Mouse (Mus musculus) heart, embryonic 16.5 days (tissue): ENCODE results near the gene Olfr948. TPM values are rescaled to one million over a fixed set of nuclear protein-coding genes. Genes with fewer than 3 reads are reported as not detected.

Experiments
- ATAC-seq: fragments of 200-750 bp; cut with Nextera tagmentation; replicated peaks from 2 replicates; pipeline ENCODE4 v1.8.0; 2017; ENCODE audit warnings: moderate number of reproducible peaks; ENCODE audit not compliant: insufficient read depth, low FRiP score; ENCODE audit errors: extremely low read depth
- H3K27ac ChIP-seq: fragments of 300-500 bp; sonication (generic); 2 replicates; pipeline ENCODE4 v1.5.1; 2014; ENCODE audit warnings: mild to moderate bottlenecking, low read length, control low read depth, moderate library complexity
- H3K27me3 ChIP-seq: fragments of 300-500 bp; sonication (generic); 2 replicates; pipeline ENCODE4 v1.6.1; 2014; ENCODE audit warnings: low read length, mixed read lengths; ENCODE audit not compliant: control insufficient read depth, insufficient read depth
- H3K36me3 ChIP-seq: fragments of 300-500 bp; sonication (generic); 2 replicates; pipeline ENCODE4 v1.6.1; 2014; ENCODE audit not compliant: control insufficient read depth, insufficient read depth
- H3K4me1 ChIP-seq: fragments of 300-500 bp; sonication (generic); 2 replicates; pipeline ENCODE4 v1.6.1; 2014; ENCODE audit warnings: low read length, mixed read lengths; ENCODE audit not compliant: control insufficient read depth, insufficient read depth
- H3K4me2 ChIP-seq: fragments of 300-500 bp; sonication (generic); 2 replicates; pipeline ENCODE4 v1.6.1; 2014; ENCODE audit warnings: low read depth, mild to moderate bottlenecking, control low read depth, low read length
- H3K4me3 ChIP-seq: fragments of 300-500 bp; sonication (generic); 2 replicates; pipeline ENCODE4 v1.5.1; 2014; ENCODE audit warnings: mild to moderate bottlenecking, control low read depth, low read length
- H3K9ac ChIP-seq: fragments of 300-500 bp; sonication (generic); 2 replicates; pipeline ENCODE4 v1.6.1; 2014; ENCODE audit warnings: low read length, control low read depth
- H3K9me3 ChIP-seq: fragments of 300-500 bp; sonication (generic); replicated peaks from 2 replicates; pipeline ENCODE4 v1.6.1; 2016; ENCODE audit warnings: low read length; ENCODE audit not compliant: control insufficient read depth
- WGBS: fragments of 180-500 bp; shearing (Covaris S2); extraction: QIAGEN DNeasy Blood & Tissue Kit; methylation state at CpG from one replicate; pipeline ENCODE4 v1.1.7; 2014; 5-methylcytosine and 5-hydroxymethylcytosine counted together
- polyA plus RNA-seq: library from polyadenylated mRNA; unstranded; fragments of >200 nt; fragmentation: Nextera tagmentation; extraction: Ambion mirVana; gene quantifications from 2 replicates; pipeline ENCODE4 v1.2.1, GENCODE M21; 2015

Olfr948 gene
- polyA plus RNA-seq: not detected in 2 replicates

- no peak within 1 kb of the TSS for H3K4me3 ChIP-seq
- ATAC-seq: no peak
- H3K4me2 ChIP-seq: no peak within 1 kb of the TSS
- no peak within 1 kb of the TSS for H3K9ac ChIP-seq
- H3K4me1 ChIP-seq: no peaks in the 10 kb centered on the region
- no peaks in the 10 kb centered on the region for H3K27me3 ChIP-seq
- no peaks in the 10 kb centered on the region for H3K9me3 ChIP-seq
- no peaks in the 10 kb centered on the region for H3K36me3 ChIP-seq
- H3K27ac ChIP-seq: no peak within 1 kb of the TSS
These were observed at the start of gene Olfr948 for GRCm38 (mm10) chr9:39325945-39326344. TSS of gene Olfr948 (minus strand) at chr9:39326045.

GRCm38 (mm10) chr9:39287136-39287535, 38.7 kb downstream of the Olfr948 start:
- Histone ChIP-seq H3K4me3 (no peak overlapping the region), H3K9me3 (no peaks in the 10 kb centered on the region), H3K27me3 (no peaks in the 10 kb centered on the region), H3K4me1 (no peaks in the 10 kb centered on the region), H3K27ac (no peak overlapping the region), H3K36me3 (no peaks in the 10 kb centered on the region), H3K4me2 (no peak overlapping the region), H3K9ac (no peak overlapping the region)
- 62% methylated on average over 2 of the region's 2 CpGs for WGBS
- ATAC-seq: no peak

- Histone ChIP-seq H3K4me1 (no peaks in the 10 kb centered on the region), H3K4me3 (no peak within 1 kb of the TSS), H3K27me3 (no peaks in the 10 kb centered on the region), H3K27ac (no peak within 1 kb of the TSS), H3K9me3 (no peaks in the 10 kb centered on the region), H3K4me2 (no peak within 1 kb of the TSS), H3K9ac (no peak within 1 kb of the TSS), H3K36me3 (no peaks in the 10 kb centered on the region)
- ATAC-seq: no peak
- 80% methylated on average over 3 of the region's 3 CpGs for WGBS
These were observed 49.1 kb downstream of the Olfr948 start, which contains the start of gene Olfr945 for GRCm38 (mm10) chr9:39276718-39277117. TSS of gene Olfr945 (minus strand) at chr9:39276818.

Other genes with a start within 250 kb of the Olfr948 start
- not detected in 2 replicates for gene Olfr938, start 247.2 kb downstream of the Olfr948 start, polyA plus RNA-seq
- gene Olfr27, start 197.9 kb downstream of the Olfr948 start, polyA plus RNA-seq: not detected in 2 replicates
- gene Olfr943, start 159.7 kb downstream of the Olfr948 start, polyA plus RNA-seq: not detected in 2 replicates
- gene Olfr944, start 124.1 kb downstream of the Olfr948 start, polyA plus RNA-seq: not detected in 2 replicates
- not detected in 2 replicates for gene Olfr1537, start 76.1 kb downstream of the Olfr948 start, polyA plus RNA-seq
- gene Olfr945, start 49.2 kb downstream of the Olfr948 start, polyA plus RNA-seq: not detected in 2 replicates
- gene Olfr951, start 61.4 kb upstream of the Olfr948 start, polyA plus RNA-seq: not detected in 2 replicates
- not detected in 2 replicates for gene Olfr952, start 101.1 kb upstream of the Olfr948 start, polyA plus RNA-seq
- gene Olfr954, start 130.7 kb upstream of the Olfr948 start, polyA plus RNA-seq: not detected in 2 replicates
- not detected in 2 replicates for gene Olfr955, start 145.9 kb upstream of the Olfr948 start, polyA plus RNA-seq
- not detected in 2 replicates for gene Olfr44, start 167.9 kb upstream of the Olfr948 start, polyA plus RNA-seq
- gene Olfr957, start 189.8 kb upstream of the Olfr948 start, polyA plus RNA-seq: not detected in 2 replicates
- not detected in 2 replicates for gene Olfr958, start 228.0 kb upstream of the Olfr948 start, polyA plus RNA-seq
- not detected in 2 replicates for gene Olfr959, start 249.5 kb upstream of the Olfr948 start, polyA plus RNA-seq